Mouse (Mus musculus) lung, postnatal 0 days (tissue): ENCODE data around the gene Ugdh. TPM values are rescaled to one million over a fixed set of nuclear protein-coding genes. Genes with fewer than 3 reads are reported as not detected.

Experiments
- ATAC-seq: fragments of 200-750 bp; cut with Nextera tagmentation; 2 replicates; pipeline ENCODE4 v1.8.0; 2017; ENCODE audit warnings: moderate library complexity
- DNase-seq: peaks from one replicate; pipeline ENCODE4 v3.0.0-alpha.2; 2016; ENCODE audit warnings: low spot score
- H3K27ac ChIP-seq: fragments of 300-500 bp; sonication (generic); 2 replicates; pipeline ENCODE4 v1.5.1; 2014; ENCODE audit warnings: antibody characterized with exemption, mild to moderate bottlenecking, low read length, mixed read lengths
- H3K27me3 ChIP-seq: fragments of 300-500 bp; sonication (generic); replicated peaks from 2 replicates; pipeline ENCODE4 v1.6.1; 2014; ENCODE audit warnings: low read length, mixed read lengths; ENCODE audit not compliant: insufficient read depth
- H3K36me3 ChIP-seq: fragments of 300-500 bp; sonication (generic); 2 replicates; pipeline ENCODE4 v1.6.1; 2014; ENCODE audit warnings: low read length, mixed read lengths; ENCODE audit not compliant: insufficient read depth
- H3K4me1 ChIP-seq: fragments of 300-500 bp; sonication (generic); 2 replicates; pipeline ENCODE4 v1.6.1; 2014; ENCODE audit warnings: antibody characterized with exemption, low read depth, low read length, mixed read lengths; ENCODE audit not compliant: insufficient read depth
- H3K4me2 ChIP-seq: fragments of 300-500 bp; sonication (generic); replicated peaks from 2 replicates; pipeline ENCODE4 v1.6.1; 2014; ENCODE audit warnings: low read depth, mild to moderate bottlenecking, low read length, moderate library complexity, mixed read lengths
- H3K4me3 ChIP-seq: fragments of 300-500 bp; sonication (generic); 2 replicates; pipeline ENCODE4 v1.5.1; 2014; ENCODE audit warnings: low read depth, low read length
- H3K9ac ChIP-seq: fragments of 300-500 bp; sonication (generic); replicated peaks from 2 replicates; pipeline ENCODE4 v1.6.1; 2014; ENCODE audit warnings: low read depth, mild to moderate bottlenecking
- H3K9me3 ChIP-seq: fragments of 300-500 bp; sonication (generic); 2 replicates; pipeline ENCODE4 v1.6.1; 2016; ENCODE audit warnings: low read length, mixed read lengths
- CTCF ChIP-seq: IDR thresholded peaks from 2 replicates; pipeline ENCODE4 v1.5.1; 2016; ENCODE audit warnings: antibody characterized with exemption, mild to moderate bottlenecking
- EP300 ChIP-seq: IDR thresholded peaks from 2 replicates; pipeline ENCODE4 v1.6.1; 2016; ENCODE audit warnings: antibody characterized with exemption, mild to moderate bottlenecking, control low read depth
- WGBS: fragments of 180-500 bp; shearing (Covaris S2); extraction: QIAGEN DNeasy Blood & Tissue Kit; methylation state at CpG from one replicate; pipeline ENCODE4 v1.1.7; 2014; 5-methylcytosine and 5-hydroxymethylcytosine counted together
- polyA plus RNA-seq: library from polyadenylated mRNA; unstranded; fragments of >200 nt; fragmentation: Nextera tagmentation; extraction: Ambion mirVana; gene quantifications from 2 replicates; pipeline ENCODE4 v1.2.1, GENCODE M21; 2015

Ugdh gene
- polyA plus RNA-seq, 1 experiment from 2014 or later, result 77.3 TPM

DNA sequence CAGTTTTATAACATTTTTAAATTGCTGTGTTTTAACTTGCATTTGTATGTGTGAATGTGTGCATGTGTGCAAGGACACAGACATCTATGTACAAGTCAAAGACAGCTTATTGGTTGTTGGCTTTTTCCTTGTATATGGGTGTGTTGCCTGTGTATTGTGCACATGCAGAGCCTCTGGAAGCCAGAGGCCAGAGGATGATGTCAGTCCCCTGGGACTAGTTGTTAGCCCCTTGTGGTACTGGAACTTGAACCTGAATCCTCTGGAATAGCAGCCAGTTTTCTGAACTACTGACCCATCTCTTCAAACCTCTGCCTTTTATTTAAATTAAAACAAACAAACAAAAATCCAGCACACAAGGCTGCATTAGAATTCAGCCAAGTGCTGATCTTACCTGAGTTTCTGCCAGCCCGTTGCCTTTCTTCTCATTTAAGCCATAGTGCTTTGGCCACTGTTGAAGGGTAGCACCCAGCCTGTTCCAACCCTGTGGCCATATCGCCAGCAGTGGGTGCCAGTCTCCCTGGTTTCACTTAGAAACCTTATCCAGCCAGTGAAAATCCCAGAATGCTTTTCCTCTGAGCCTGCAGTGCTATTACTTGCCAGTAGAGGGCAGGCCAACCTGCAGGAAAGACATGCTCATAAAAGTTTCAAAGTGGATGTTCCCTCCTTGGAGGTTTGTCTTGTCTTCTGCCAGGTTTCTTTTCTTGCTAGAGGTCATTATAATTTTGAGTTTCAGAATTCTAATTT is 34.3 kb downstream of the Ugdh start:
- Histone ChIP-seq H3K4me1 (no peaks in the 10 kb centered on the region), H3K27me3 (no peaks in the 10 kb centered on the region), H3K36me3 (peaks cover 28% of the 10 kb centered on the region), H3K27ac (no peak overlapping the region), H3K4me3 (no peak overlapping the region), H3K9ac (no peak overlapping the region), H3K9me3 (no peaks in the 10 kb centered on the region), H3K4me2 (no peak overlapping the region)
- WGBS, result 21% methylated on average over 2 of the region's 2 CpGs
- no peak for TF ChIP-seq EP300
- peak; percentile 97 for TF ChIP-seq CTCF
- DNase-seq (peak; percentile 87), ATAC-seq (peak; percentile 80)

GRCm38 (mm10) chr5:65394425-65394824 is 41.3 kb downstream of the Ugdh start:
- no peak overlapping the region for H3K27ac ChIP-seq
- peaks cover 8% of the 10 kb centered on the region; the same call in 1 of the 2 replicates for H3K36me3 ChIP-seq
- peaks cover 6% of the 10 kb centered on the region; the same call in 1 of the 2 replicates for H3K4me1 ChIP-seq
- 90% methylated on average over 7 of the region's 7 CpGs for WGBS
- no peaks in the 10 kb centered on the region for H3K27me3 ChIP-seq
- H3K4me3 ChIP-seq, result no peak overlapping the region
- H3K9me3 ChIP-seq, result no peaks in the 10 kb centered on the region
- H3K4me2 ChIP-seq, result no peak overlapping the region
- H3K9ac ChIP-seq, result no peak overlapping the region
- no peak for ATAC-seq
- no peak for DNase-seq
- no peak for TF ChIP-seq CTCF
- TF ChIP-seq EP300, result no peak

GRCm38 (mm10) chr5:65391753-65392152 is 44.0 kb downstream of the Ugdh start:
- peak overlapping the region; percentile 73 for H3K9ac ChIP-seq
- peaks cover 6% of the 10 kb centered on the region; the same call in 1 of the 2 replicates for H3K4me1 ChIP-seq
- H3K36me3 ChIP-seq, result peaks cover 12% of the 10 kb centered on the region; the same call in 1 of the 2 replicates
- H3K9me3 ChIP-seq, result no peaks in the 10 kb centered on the region
- peak overlapping the region; percentile 93 for H3K27ac ChIP-seq
- peak overlapping the region; percentile 94 for H3K4me3 ChIP-seq
- 3% methylated on average over 12 of the region's 12 CpGs for WGBS
- peak; percentile 55 for DNase-seq
- H3K27me3 ChIP-seq, result no peaks in the 10 kb centered on the region
- no peak for TF ChIP-seq CTCF
- TF ChIP-seq EP300, result no peak
- H3K4me2 ChIP-seq, result peak overlapping the region; percentile 64
- peak; percentile 63 for ATAC-seq

DNA sequence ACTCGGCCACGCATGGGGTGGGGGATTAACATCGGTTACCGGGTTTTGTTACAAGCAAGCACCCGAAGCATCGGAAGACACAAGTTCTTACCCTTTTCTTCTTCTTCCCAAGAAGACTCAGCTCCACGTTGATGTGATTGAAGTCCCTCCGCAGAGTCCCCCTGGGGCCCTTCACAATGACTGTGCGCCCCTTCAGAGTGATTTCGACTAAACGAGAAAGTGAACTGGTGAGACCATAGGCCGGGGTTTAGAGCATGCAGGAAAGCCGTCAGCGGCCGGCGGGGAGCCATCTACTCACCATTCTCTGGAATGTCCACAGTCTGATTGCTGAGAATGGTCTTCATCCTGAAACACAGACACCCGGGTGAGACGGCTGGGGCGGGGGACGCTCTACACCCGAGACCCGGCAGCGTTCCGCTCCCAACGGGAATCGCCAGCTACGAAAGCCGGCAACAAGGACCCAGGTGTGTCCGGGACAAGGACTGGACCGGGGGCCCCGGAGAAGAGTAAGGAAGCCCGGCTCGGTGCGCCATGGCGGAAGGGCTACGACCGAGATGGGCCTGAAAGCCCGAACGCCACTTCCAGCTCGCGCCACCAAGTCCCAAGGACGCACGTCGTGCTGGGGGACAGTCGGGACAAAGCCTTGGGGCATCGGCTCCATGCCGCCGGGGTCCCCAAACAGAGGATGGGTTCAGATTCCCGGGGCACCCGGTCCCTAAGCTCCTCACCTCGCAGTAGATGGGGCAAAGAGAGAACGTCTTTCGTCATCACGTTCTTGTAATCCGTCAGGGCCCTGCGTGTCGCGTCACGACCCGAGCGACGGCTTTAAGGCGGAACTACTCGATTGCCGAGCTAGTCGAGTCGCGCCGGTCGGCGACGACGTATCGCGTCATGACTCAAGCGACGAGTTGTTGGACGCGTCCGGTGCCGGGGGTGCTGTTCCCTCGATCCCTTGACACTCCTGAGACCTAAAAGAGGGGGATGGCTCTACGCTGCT is 44.8 kb downstream of the Ugdh start, which contains the start of the genes Rpl9 and Lias:
Rpl9 (minus strand) TSS at position 797 of the 997 bp plus-strand sequence.
Lias (plus strand) TSS at position 850 of the 997 bp plus-strand sequence.
- TF ChIP-seq EP300 (peak; percentile 42; the same call in 1 of the 2 replicates), CTCF (no peak)
- ATAC-seq (peak; percentile 96), DNase-seq (peak; percentile 97)
- Histone ChIP-seq H3K4me3 (peak within 1 kb of the TSS; percentile 94), H3K36me3 (peaks cover 12% of the 10 kb centered on the region; the same call in 1 of the 2 replicates), H3K4me2 (peak within 1 kb of the TSS; percentile 67), H3K9me3 (no peaks in the 10 kb centered on the region), H3K4me1 (peaks cover 6% of the 10 kb centered on the region; the same call in 1 of the 2 replicates), H3K27ac (peak within 1 kb of the TSS; percentile 93), H3K27me3 (no peaks in the 10 kb centered on the region), H3K9ac (peak within 1 kb of the TSS; percentile 99)
- WGBS, result under 1% methylated on average over 79 of the region's 83 CpGs

DNA sequence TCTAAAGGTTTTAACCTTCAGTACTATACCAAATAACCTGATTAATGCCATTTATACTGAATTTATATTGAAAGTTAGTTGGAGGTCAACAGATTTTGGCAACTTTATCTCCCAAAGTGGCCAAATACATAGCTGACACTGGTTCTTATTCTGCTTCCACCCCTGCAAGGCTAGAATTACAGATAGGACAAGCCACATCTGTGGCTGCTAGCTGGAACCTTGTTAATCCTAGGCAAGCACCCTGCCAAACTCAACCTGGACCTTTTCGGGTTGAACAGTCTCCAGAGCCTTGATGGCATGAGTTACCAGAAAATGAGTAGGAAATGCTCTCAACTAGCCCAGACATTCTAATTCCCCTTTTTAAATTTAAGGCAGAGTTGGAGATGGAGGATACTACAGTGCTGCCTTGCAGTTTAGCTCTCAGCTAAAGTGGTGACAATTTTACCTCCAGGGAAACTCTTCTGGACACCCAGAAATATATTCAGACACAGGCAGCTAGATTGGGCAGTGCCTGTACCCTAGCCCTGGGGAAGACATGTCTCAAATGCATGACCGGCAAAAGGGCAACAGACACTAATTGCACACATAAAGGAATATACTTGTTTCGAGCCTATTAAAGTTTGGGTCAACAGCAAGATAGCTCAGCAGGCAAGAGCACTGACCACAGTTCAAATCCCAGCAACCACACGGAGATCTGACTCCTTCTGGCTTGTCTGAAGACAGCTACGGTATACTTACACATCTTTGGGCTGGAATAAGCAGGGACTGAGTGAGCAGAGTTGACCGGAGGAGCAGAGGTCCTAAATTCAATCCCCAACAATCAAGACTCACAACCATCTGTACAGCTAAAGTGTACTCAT is 48.5 kb downstream of the Ugdh start:
- H3K27me3 ChIP-seq, result no peaks in the 10 kb centered on the region
- no peak overlapping the region for H3K4me2 ChIP-seq
- no peak overlapping the region for H3K4me3 ChIP-seq
- WGBS, result 77% methylated on average over 6 of the region's 6 CpGs
- H3K9ac ChIP-seq, result no peak overlapping the region
- peaks cover 6% of the 10 kb centered on the region; the same call in 1 of the 2 replicates for H3K4me1 ChIP-seq
- ATAC-seq (no peak), DNase-seq (no peak)
- no peak overlapping the region for H3K27ac ChIP-seq
- peaks cover 12% of the 10 kb centered on the region; the same call in 1 of the 2 replicates for H3K36me3 ChIP-seq
- no peak for TF ChIP-seq EP300
- TF ChIP-seq CTCF, result no peak
- no peaks in the 10 kb centered on the region for H3K9me3 ChIP-seq
